Mouse (Mus musculus) urinary bladder, postnatal 14 days (tissue): Measurements from ENCODE around the gene Tmem107.

Source experiments
- DNase-seq: peaks from one replicate; pipeline ENCODE4 v3.0.0; 2021; ENCODE audit warnings: low spot score

Tmem107 gene

GRCm38 (mm10) chr11:69059357-69059974 is 11.1 kb upstream of the Tmem107 start, which contains the start of gene Borcs6:
Gene Borcs6 (plus strand): TSS chr11:69059717.
- DNase-seq, result peak; percentile 95

GRCm38 (mm10) chr11:69059975-69060411 is 10.6 kb upstream of the Tmem107 start:
- DNase-seq, result peak; percentile 49

- peak; percentile 51 for DNase-seq
Measured at GRCm38 (mm10) chr11:69060448-69061254, 10.0 kb upstream of the Tmem107 start.

GRCm38 (mm10) chr11:69061255-69061912 is 9.2 kb upstream of the Tmem107 start:
- DNase-seq, result no peak

- DNase-seq, result peak; percentile 77
Measured at GRCm38 (mm10) chr11:69062194-69062760, 8.3 kb upstream of the Tmem107 start.

- peak; percentile 96 for DNase-seq
Measured at GRCm38 (mm10) chr11:69062761-69063224, 7.8 kb upstream of the Tmem107 start.

- peak; percentile 81 for DNase-seq
Measured at GRCm38 (mm10) chr11:69063413-69064201, 7.0 kb upstream of the Tmem107 start.

- no peak for DNase-seq
Measured at GRCm38 (mm10) chr11:69064259-69065133, 6.1 kb upstream of the Tmem107 start.

- no peak for DNase-seq
Measured at GRCm38 (mm10) chr11:69065394-69065925, 5.1 kb upstream of the Tmem107 start.

- DNase-seq, result no peak
Measured at GRCm38 (mm10) chr11:69066163-69066861, 4.3 kb upstream of the Tmem107 start.

- peak; percentile 89 for DNase-seq
Measured at GRCm38 (mm10) chr11:69066956-69067355, 3.6 kb upstream of the Tmem107 start.

- DNase-seq, result peak; percentile 59
Measured at GRCm38 (mm10) chr11:69067601-69068000, 3.0 kb upstream of the Tmem107 start.

- no peak for DNase-seq
Measured at GRCm38 (mm10) chr11:69070093-69070492, 513 bp upstream of the Tmem107 start.

GRCm38 (mm10) chr11:69071262-69071661 is 656 bp downstream of the Tmem107 start:
- no peak for DNase-seq

GRCm38 (mm10) chr11:69072234-69072633 is 1.6 kb downstream of the Tmem107 start:
- DNase-seq, result no peak

GRCm38 (mm10) chr11:69072666-69073064 is 2.1 kb downstream of the Tmem107 start:
- no peak for DNase-seq

GRCm38 (mm10) chr11:69073065-69073888 is 2.7 kb downstream of the Tmem107 start:
- peak; percentile 85 for DNase-seq

- DNase-seq, result no peak
Measured at GRCm38 (mm10) chr11:69073951-69074775, 3.6 kb downstream of the Tmem107 start.
